Mouse (Mus musculus): Measurements from ENCODE around the gene Gm45234.

- TF ChIP-seq CTCF (IDR thresholded peaks at IDR 0.05; ENCODE audit: borderline replicate concordance, insufficient read depth, low read depth, low read length) (no peak), POLR2A (IDR thresholded peaks at IDR 0.05; ENCODE audit: borderline replicate concordance, insufficient read depth, low read length) (no peak)
Measured at GRCm38 (mm10) chr6:124767536-124767919, 11.7 kb upstream of the Gm45234 start.
